Mouse (Mus musculus) cerebellum, adult 11 months (tissue): ENCODE measurements around the gene Gtpbp6.
A peak's percentile ranks its signal among the peaks of the same experiment; 100 is the strongest.
"Not testable (repeated sequence)": the region's sequence is repeated elsewhere in the genome, so short reads cannot be mapped to it uniquely, and the experiment has no call there.

ENCODE experiments used
- DNase-seq: peaks from one replicate; pipeline ENCODE4 v3.0.0; 2022

Gtpbp6 gene

GRCm38 (mm10) chr5:110107581-110108304 is at the start of gene Gtpbp6:
Gene Gtpbp6, minus strand, starts transcription at chr5:110108197.
- DNase-seq: peak; percentile 94

- no peak for DNase-seq
Observed at GRCm38 (mm10) chr5:110143007-110143406, 35.0 kb upstream of the Gtpbp6 start.

GRCm38 (mm10) chr5:110142309-110142708 is 34.3 kb upstream of the Gtpbp6 start:
- DNase-seq: no peak

- no peak for DNase-seq
Observed at GRCm38 (mm10) chr5:110140424-110140823, 32.4 kb upstream of the Gtpbp6 start.

- no peak for DNase-seq
Observed at GRCm38 (mm10) chr5:110139325-110139724, 31.3 kb upstream of the Gtpbp6 start.

- DNase-seq: no peak
Observed at GRCm38 (mm10) chr5:110137816-110138215, 29.8 kb upstream of the Gtpbp6 start.

- no peak for DNase-seq
Observed at GRCm38 (mm10) chr5:110136087-110136464, 28.1 kb upstream of the Gtpbp6 start.

GRCm38 (mm10) chr5:110135293-110136086 is 27.5 kb upstream of the Gtpbp6 start, which contains the start of gene Chfr:
Gene Chfr, plus strand, starts transcription at chr5:110135842.
- peak; percentile 99 for DNase-seq

GRCm38 (mm10) chr5:110122380-110122779 is 14.4 kb upstream of the Gtpbp6 start:
- DNase-seq: not testable (repeated sequence)

- peak; percentile 92 for DNase-seq
Observed at GRCm38 (mm10) chr5:110109991-110110441, 2.0 kb upstream of the Gtpbp6 start, which contains the start of gene Zfp605. Gene Zfp605, plus strand, starts transcription at chr5:110110092.

- no peak for DNase-seq
Observed at GRCm38 (mm10) chr5:110108305-110108628, 270 bp upstream of the Gtpbp6 start.

GRCm38 (mm10) chr5:110106901-110107564 is 964 bp downstream of the Gtpbp6 start:
- DNase-seq: peak; percentile 60

- peak; percentile 49 for DNase-seq
Observed at GRCm38 (mm10) chr5:110106140-110106871, 1.7 kb downstream of the Gtpbp6 start.

GRCm38 (mm10) chr5:110104616-110105380 is 3.2 kb downstream of the Gtpbp6 start:
- peak; percentile 45 for DNase-seq

- no peak for DNase-seq
Observed at GRCm38 (mm10) chr5:110103901-110104615, 3.9 kb downstream of the Gtpbp6 start.

GRCm38 (mm10) chr5:110102853-110103625 is 5.0 kb downstream of the Gtpbp6 start:
- DNase-seq: no peak

- no peak for DNase-seq
Observed at GRCm38 (mm10) chr5:110102429-110102828, 5.6 kb downstream of the Gtpbp6 start.

GRCm38 (mm10) chr5:110101716-110102347 is 6.2 kb downstream of the Gtpbp6 start:
- DNase-seq: peak; percentile 74

GRCm38 (mm10) chr5:110100921-110101631 is 6.9 kb downstream of the Gtpbp6 start:
- DNase-seq: peak; percentile 55
